Mouse (Mus musculus) brain, adult 2 months (tissue): ENCODE data around the gene Pax2.
"Not testable (repeated sequence)": the region's sequence is repeated elsewhere in the genome, so short reads cannot be mapped to it uniquely, and the experiment has no call there.

ENCODE experiments used
- DNase-seq: peaks from one replicate; pipeline ENCODE4 v3.0.0; 2011; ENCODE audit warnings: low read depth, low spot score

The Pax2 gene

GRCm38 (mm10) chr19:44835042-44835930 lies 79.4 kb downstream of the Pax2 start:
- DNase-seq: peak; percentile 29

GRCm38 (mm10) chr19:44835931-44836861 lies 80.4 kb downstream of the Pax2 start:
- peak; percentile 25 for DNase-seq

GRCm38 (mm10) chr19:44837426-44838205 lies 81.8 kb downstream of the Pax2 start:
- no peak for DNase-seq

- DNase-seq: no peak
Measured at GRCm38 (mm10) chr19:44838321-44838720, 82.5 kb downstream of the Pax2 start.

GRCm38 (mm10) chr19:44842661-44843060 lies 86.8 kb downstream of the Pax2 start:
- not testable (repeated sequence) for DNase-seq

- no peak for DNase-seq
Measured at GRCm38 (mm10) chr19:44849465-44849864, 93.6 kb downstream of the Pax2 start.

- no peak for DNase-seq
Measured at GRCm38 (mm10) chr19:44858671-44859070, 102.8 kb downstream of the Pax2 start.

GRCm38 (mm10) chr19:44868766-44869165 lies 112.9 kb downstream of the Pax2 start:
- no peak for DNase-seq

GRCm38 (mm10) chr19:44874186-44874898 lies 118.5 kb downstream of the Pax2 start:
- DNase-seq: peak; percentile 47

- no peak for DNase-seq
Measured at GRCm38 (mm10) chr19:44874928-44875327, 119.1 kb downstream of the Pax2 start.

GRCm38 (mm10) chr19:44875718-44876117 lies 119.9 kb downstream of the Pax2 start:
- no peak for DNase-seq

- DNase-seq: no peak
Measured at GRCm38 (mm10) chr19:44876529-44876928, 120.7 kb downstream of the Pax2 start.

- peak; percentile 45 for DNase-seq
Measured at GRCm38 (mm10) chr19:44882552-44883024, 126.7 kb downstream of the Pax2 start.

GRCm38 (mm10) chr19:44884331-44884730 lies 128.5 kb downstream of the Pax2 start:
- no peak for DNase-seq

- DNase-seq: no peak
Measured at GRCm38 (mm10) chr19:44886475-44886874, 130.6 kb downstream of the Pax2 start.
